Mouse (Mus musculus) MEL (cell line): ENCODE measurements around the gene Bbs12.

Source experiments
- CTCF ChIP-seq, 3 experiments: IDR thresholded peaks in 2 of 3; conservative IDR thresholded peaks in 1 of 3; 2 replicates each; pipeline ENCODE4 v1.5.1; 2011 to 2012; ENCODE audit warnings: low read length in 3 of 3, low read depth in 2 of 3, mild to moderate bottlenecking in 2 of 3, improper control_type of control experiment in 1 of 3, inconsistent platforms in 1 of 3, mixed read lengths in 1 of 3, moderate library complexity in 1 of 3; ENCODE audit not compliant: control insufficient read depth in 1 of 3, insufficient read depth in 1 of 3, poor library complexity in 1 of 3, severe bottlenecking in 1 of 3
- EP300 ChIP-seq, 2 experiments: IDR thresholded peaks; 2 replicates each; pipeline ENCODE4 v1.6.1; 2011; ENCODE audit warnings: improper control_type of control experiment in 2 of 2, low read length in 2 of 2, low read depth in 1 of 2, mild to moderate bottlenecking in 1 of 2
- GATA1 ChIP-seq: IDR thresholded peaks from 2 replicates; pipeline ENCODE4 v1.6.1; 2011; ENCODE audit warnings: low read depth, low read length, improper control_type of control experiment
- HCFC1 ChIP-seq: IDR thresholded peaks from 2 replicates; pipeline ENCODE4 v1.6.1; 2012; ENCODE audit warnings: low read depth, mild to moderate bottlenecking, inconsistent platforms, low read length, improper control_type of control experiment, moderate library complexity
- MAX ChIP-seq: IDR thresholded peaks from 2 replicates; pipeline ENCODE4 v1.6.1; 2011; ENCODE audit warnings: low read length, improper control_type of control experiment
- MYB ChIP-seq: IDR thresholded peaks from 2 replicates; pipeline ENCODE4 v1.6.1; 2011; ENCODE audit warnings: mild to moderate bottlenecking, low read depth, low read length, improper control_type of control experiment
- MYC ChIP-seq: IDR thresholded peaks from 2 replicates; pipeline ENCODE4 v1.6.1; 2011; ENCODE audit warnings: low read depth, mild to moderate bottlenecking, low read length, improper control_type of control experiment, moderate library complexity
- POLR2A ChIP-seq, 2 experiments: IDR thresholded peaks; 2 replicates each; pipeline ENCODE4 v1.6.1; 2011 to 2012; ENCODE audit warnings: low read length in 2 of 2, mild to moderate bottlenecking in 2 of 2, control low read depth in 1 of 2, improper control_type of control experiment in 1 of 2, low read depth in 1 of 2, moderate library complexity in 1 of 2; ENCODE audit not compliant: control insufficient read depth in 1 of 2, insufficient read depth in 1 of 2, poor library complexity in 1 of 2
- POLR2AphosphoS2 ChIP-seq: IDR thresholded peaks from 2 replicates; pipeline ENCODE4 v1.6.1; 2011; ENCODE audit warnings: low read length, improper control_type of control experiment
- SMC3 ChIP-seq: IDR thresholded peaks from 2 replicates; pipeline ENCODE4 v1.6.1; 2011; ENCODE audit warnings: low read depth, low read length, improper control_type of control experiment
- TBP ChIP-seq: IDR thresholded peaks from 2 replicates; pipeline ENCODE4 v1.8.0; 2011; ENCODE audit warnings: low read depth, low read length, improper control_type of control experiment
- USF1 ChIP-seq: IDR thresholded peaks from 2 replicates; pipeline ENCODE4 v1.6.1; 2014; ENCODE audit warnings: low read depth, mild to moderate bottlenecking, inconsistent platforms, low read length, improper control_type of control experiment, moderate library complexity
- USF2 ChIP-seq, 2 experiments: IDR thresholded peaks; 2 replicates each; pipeline ENCODE4 v1.6.1; 2011 to 2012; ENCODE audit warnings: improper control_type of control experiment in 2 of 2, low read length in 2 of 2, borderline replicate concordance in 1 of 2, inconsistent platforms in 1 of 2, low read depth in 1 of 2, mild to moderate bottlenecking in 1 of 2; ENCODE audit not compliant: insufficient read depth in 1 of 2
- ZKSCAN1 ChIP-seq: IDR thresholded peaks from 2 replicates; pipeline ENCODE4 v1.6.1; 2012; ENCODE audit warnings: low read depth, mild to moderate bottlenecking, inconsistent platforms, low read length, improper control_type of control experiment, moderate library complexity

GRCm38 (mm10) chr3:37292654-37293053, 19.7 kb upstream of the Bbs12 start:
- no peak for TF ChIP-seq ZKSCAN1
- TF ChIP-seq EP300 (IDR thresholded peaks at IDR 0.05; ENCODE audit: low read depth in 1 of 2, low read length in 2 of 2), result no peak
- no peak for TF ChIP-seq CTCF (IDR thresholded peaks at IDR 0.05 in 2 of 3, conservative IDR thresholded peaks at IDR 0.05 in 1 of 3; ENCODE audit: control insufficient read depth in 1 of 3, insufficient read depth in 1 of 3, low read depth in 2 of 3, low read length in 3 of 3, poor library complexity in 1 of 3, severe bottlenecking in 1 of 3)
- TF ChIP-seq SMC3, result no peak
- no peak for TF ChIP-seq USF1
- TF ChIP-seq MYB, result no peak
- no peak for TF ChIP-seq MYC
- TF ChIP-seq GATA1, result no peak
- no peak for TF ChIP-seq POLR2AphosphoS2
- no peak for TF ChIP-seq HCFC1
- TF ChIP-seq MAX, result no peak
- no peak for TF ChIP-seq POLR2A (IDR thresholded peaks at IDR 0.05; ENCODE audit: control insufficient read depth in 1 of 2, insufficient read depth in 1 of 2, low read depth in 1 of 2, low read length in 2 of 2, poor library complexity in 1 of 2)
- TF ChIP-seq TBP, result no peak
- no peak for TF ChIP-seq USF2 (IDR thresholded peaks at IDR 0.05; ENCODE audit: borderline replicate concordance in 1 of 2, insufficient read depth in 1 of 2, low read depth in 1 of 2, low read length in 2 of 2)
